Mouse (Mus musculus): ENCODE data around the gene Ptrh2.

GRCm38 (mm10) chr11:86667553-86667952, 16.2 kb upstream of the Ptrh2 start:
- TF ChIP-seq CTCF (IDR thresholded peaks at IDR 0.05; ENCODE audit: borderline replicate concordance, insufficient read depth, low read depth, low read length): no peak
- TF ChIP-seq POLR2A (IDR thresholded peaks at IDR 0.05; ENCODE audit: borderline replicate concordance, insufficient read depth, low read length): no peak

All from cerebellum, adult 2 months (tissue).